Mouse (Mus musculus): ENCODE measurements around the gene Hdac7.

Gene Hdac7

GRCm38 (mm10) chr15:97831987-97832640 lies 12.2 kb downstream of the Hdac7 start:
- no peak for DNase-seq (ENCODE audit: low spot score)

GRCm38 (mm10) chr15:97831242-97831986 lies 12.9 kb downstream of the Hdac7 start:
- DNase-seq (ENCODE audit: low spot score), result no peak

GRCm38 (mm10) chr15:97830788-97831241 lies 13.5 kb downstream of the Hdac7 start:
- no peak for DNase-seq (ENCODE audit: low spot score)

- no peak for DNase-seq (ENCODE audit: low spot score)
Measured at GRCm38 (mm10) chr15:97830253-97830787, 14.0 kb downstream of the Hdac7 start.

- no peak for DNase-seq (ENCODE audit: low spot score)
Measured at GRCm38 (mm10) chr15:97829432-97829831, 14.9 kb downstream of the Hdac7 start.

- DNase-seq (ENCODE audit: low spot score), result no peak
Measured at GRCm38 (mm10) chr15:97828901-97829338, 15.4 kb downstream of the Hdac7 start.

- peak; percentile 58 for DNase-seq (ENCODE audit: low spot score)
Measured at GRCm38 (mm10) chr15:97828221-97828842, 16.0 kb downstream of the Hdac7 start.

- DNase-seq (ENCODE audit: low spot score), result no peak
Measured at GRCm38 (mm10) chr15:97827401-97827800, 16.9 kb downstream of the Hdac7 start.

- no peak for DNase-seq (ENCODE audit: low spot score)
Measured at GRCm38 (mm10) chr15:97826588-97827261, 17.6 kb downstream of the Hdac7 start.

- no peak for DNase-seq (ENCODE audit: low spot score)
Measured at GRCm38 (mm10) chr15:97825941-97826587, 18.2 kb downstream of the Hdac7 start.

GRCm38 (mm10) chr15:97825071-97825940 lies 19.0 kb downstream of the Hdac7 start:
- peak; percentile 76 for DNase-seq (ENCODE audit: low spot score)

GRCm38 (mm10) chr15:97824042-97824441 lies 20.3 kb downstream of the Hdac7 start:
- no peak for DNase-seq (ENCODE audit: low spot score)

- DNase-seq (ENCODE audit: low spot score), result no peak
Measured at GRCm38 (mm10) chr15:97823479-97823878, 20.8 kb downstream of the Hdac7 start.

- DNase-seq (ENCODE audit: low spot score), result no peak
Measured at GRCm38 (mm10) chr15:97822545-97823228, 21.6 kb downstream of the Hdac7 start.

- no peak for DNase-seq (ENCODE audit: low spot score)
Measured at GRCm38 (mm10) chr15:97821983-97822363, 22.3 kb downstream of the Hdac7 start.

GRCm38 (mm10) chr15:97821321-97821982 lies 22.9 kb downstream of the Hdac7 start:
- DNase-seq (ENCODE audit: low spot score), result no peak

GRCm38 (mm10) chr15:97819937-97820336 lies 24.4 kb downstream of the Hdac7 start:
- DNase-seq (ENCODE audit: low spot score), result no peak

- DNase-seq (ENCODE audit: low spot score), result no peak
Measured at GRCm38 (mm10) chr15:97816199-97816994, 27.9 kb downstream of the Hdac7 start.

- no peak for DNase-seq (ENCODE audit: low spot score)
Measured at GRCm38 (mm10) chr15:97815254-97815653, 29.0 kb downstream of the Hdac7 start.
